Mouse (Mus musculus) MEL (cell line): ENCODE results near the gene BC051142. TPM values are rescaled to one million over a fixed set of nuclear protein-coding genes. Genes with fewer than 3 reads are reported as not detected.

Experiments used
- DNase-seq: peaks from one replicate; pipeline ENCODE4 v3.0.0; 2011; ENCODE audit warnings: low read depth, low spot score
- H3K27ac ChIP-seq: 2 replicates; pipeline ENCODE4 v1.5.1; 2012; ENCODE audit warnings: low read depth, mild to moderate bottlenecking, control low read depth, low read length, moderate library complexity; ENCODE audit not compliant: control insufficient read depth
- H3K27me3 ChIP-seq, 2 experiments: fragments of 150-350 bp in 1 of 2; sonication (generic) in 1 of 2; 2 replicates each; pipeline ENCODE4 v1.6.1; 2012; ENCODE audit warnings: low read length in 2 of 2, mild to moderate bottlenecking in 2 of 2, improper control_type of control experiment in 1 of 2, moderate library complexity in 1 of 2; ENCODE audit not compliant: insufficient read depth in 2 of 2, control insufficient read depth in 1 of 2
- H3K36me3 ChIP-seq, 2 experiments: 2 replicates each; pipeline ENCODE4 v1.6.1; 2012 to 2014; ENCODE audit warnings: low read length in 2 of 2, improper control_type of control experiment in 1 of 2, inconsistent platforms in 1 of 2, mild to moderate bottlenecking in 1 of 2; ENCODE audit not compliant: insufficient read depth in 2 of 2, control insufficient read depth in 1 of 2
- H3K4me1 ChIP-seq, 2 experiments: fragments of 150-350 bp in 1 of 2; sonication (generic) in 1 of 2; 2 replicates each; pipeline ENCODE4 v1.6.1; 2012; ENCODE audit warnings: low read length in 2 of 2, improper control_type of control experiment in 1 of 2, mild to moderate bottlenecking in 1 of 2; ENCODE audit not compliant: insufficient read depth in 2 of 2, control insufficient read depth in 1 of 2
- H3K4me3 ChIP-seq, 2 experiments: fragments of 150-350 bp in 1 of 2; sonication (generic) in 1 of 2; 2 replicates each; pipeline ENCODE4 v1.5.1; 2012; ENCODE audit warnings: low read depth in 2 of 2, low read length in 2 of 2, mild to moderate bottlenecking in 2 of 2, moderate library complexity in 2 of 2, control low read depth in 1 of 2, improper control_type of control experiment in 1 of 2; ENCODE audit not compliant: control insufficient read depth in 1 of 2, insufficient read depth in 1 of 2
- H3K79me2 ChIP-seq: 2 replicates; pipeline ENCODE4 v1.6.1; 2012; ENCODE audit warnings: mild to moderate bottlenecking, low read length, moderate library complexity; ENCODE audit not compliant: control insufficient read depth, poor library complexity, insufficient read depth
- H3K9ac ChIP-seq: 2 replicates; pipeline ENCODE4 v1.6.1; 2012; ENCODE audit warnings: low read depth, mild to moderate bottlenecking, control low read depth, low read length, moderate library complexity; ENCODE audit not compliant: control insufficient read depth, poor library complexity, severe bottlenecking
- H3K9me3 ChIP-seq: fragments of 150-350 bp; sonication (generic); replicated peaks from 2 replicates; pipeline ENCODE4 v1.6.1; 2012; ENCODE audit warnings: mild to moderate bottlenecking, low read length, improper control_type of control experiment, moderate library complexity; ENCODE audit not compliant: insufficient read depth
- BHLHE40 ChIP-seq: IDR thresholded peaks from 2 replicates; pipeline ENCODE4 v1.6.1; 2012; ENCODE audit warnings: low read depth, mild to moderate bottlenecking, inconsistent platforms, low read length, improper control_type of control experiment, borderline replicate concordance
- CHD2 ChIP-seq: IDR thresholded peaks from 2 replicates; pipeline ENCODE4 v1.6.1; 2011; ENCODE audit warnings: low read length, improper control_type of control experiment
- CTCF ChIP-seq, 3 experiments: IDR thresholded peaks in 2 of 3; conservative IDR thresholded peaks in 1 of 3; 2 replicates each; pipeline ENCODE4 v1.5.1; 2011 to 2012; ENCODE audit warnings: low read length in 3 of 3, low read depth in 2 of 3, mild to moderate bottlenecking in 2 of 3, improper control_type of control experiment in 1 of 3, inconsistent platforms in 1 of 3, mixed read lengths in 1 of 3, moderate library complexity in 1 of 3; ENCODE audit not compliant: control insufficient read depth in 1 of 3, insufficient read depth in 1 of 3, poor library complexity in 1 of 3, severe bottlenecking in 1 of 3
- GABPA ChIP-seq: IDR thresholded peaks from 2 replicates; pipeline ENCODE4 v1.6.1; 2012; ENCODE audit warnings: low read depth, mild to moderate bottlenecking, inconsistent platforms, low read length, improper control_type of control experiment, moderate library complexity
- GATA1 ChIP-seq: IDR thresholded peaks from 2 replicates; pipeline ENCODE4 v1.6.1; 2011; ENCODE audit warnings: low read depth, low read length, improper control_type of control experiment
- HCFC1 ChIP-seq: IDR thresholded peaks from 2 replicates; pipeline ENCODE4 v1.6.1; 2012; ENCODE audit warnings: low read depth, mild to moderate bottlenecking, inconsistent platforms, low read length, improper control_type of control experiment, moderate library complexity
- JUND ChIP-seq: IDR thresholded peaks from 2 replicates; pipeline ENCODE4 v1.6.1; 2011; ENCODE audit warnings: low read depth, mild to moderate bottlenecking, improper control_type of control experiment, low read length
- MEF2A ChIP-seq: IDR thresholded peaks from 2 replicates; pipeline ENCODE4 v1.6.1; 2014; ENCODE audit warnings: low read depth, mild to moderate bottlenecking, inconsistent platforms, low read length, improper control_type of control experiment; ENCODE audit not compliant: poor library complexity, insufficient replicate concordance, severe bottlenecking; ENCODE audit errors: extremely low read depth
- MYB ChIP-seq: IDR thresholded peaks from 2 replicates; pipeline ENCODE4 v1.6.1; 2011; ENCODE audit warnings: mild to moderate bottlenecking, low read depth, low read length, improper control_type of control experiment
- NELFE ChIP-seq: IDR thresholded peaks from 2 replicates; pipeline ENCODE4 v1.6.1; 2011; ENCODE audit warnings: low read depth, low read length, improper control_type of control experiment
- NRF1 ChIP-seq: IDR thresholded peaks from 2 replicates; pipeline ENCODE4 v1.6.1; 2014; ENCODE audit warnings: low read depth, mild to moderate bottlenecking, inconsistent platforms, low read length, improper control_type of control experiment, moderate library complexity; ENCODE audit not compliant: poor library complexity, insufficient read depth, severe bottlenecking
- POLR2A ChIP-seq, 2 experiments: IDR thresholded peaks; 2 replicates each; pipeline ENCODE4 v1.6.1; 2011 to 2012; ENCODE audit warnings: low read length in 2 of 2, mild to moderate bottlenecking in 2 of 2, control low read depth in 1 of 2, improper control_type of control experiment in 1 of 2, low read depth in 1 of 2, moderate library complexity in 1 of 2; ENCODE audit not compliant: control insufficient read depth in 1 of 2, insufficient read depth in 1 of 2, poor library complexity in 1 of 2
- RAD21 ChIP-seq: IDR thresholded peaks from 2 replicates; pipeline ENCODE4 v1.6.1; 2011; ENCODE audit warnings: mild to moderate bottlenecking, low read depth, low read length, improper control_type of control experiment
- TBP ChIP-seq: IDR thresholded peaks from 2 replicates; pipeline ENCODE4 v1.8.0; 2011; ENCODE audit warnings: low read depth, low read length, improper control_type of control experiment
- UBTF ChIP-seq: IDR thresholded peaks from 2 replicates; pipeline ENCODE4 v1.6.1; 2012; ENCODE audit warnings: low read depth, mild to moderate bottlenecking, inconsistent platforms, low read length, improper control_type of control experiment, moderate library complexity, borderline replicate concordance; ENCODE audit not compliant: insufficient read depth
- ZKSCAN1 ChIP-seq: IDR thresholded peaks from 2 replicates; pipeline ENCODE4 v1.6.1; 2012; ENCODE audit warnings: low read depth, mild to moderate bottlenecking, inconsistent platforms, low read length, improper control_type of control experiment, moderate library complexity
- polyA plus RNA-seq, 2 experiments: library from polyadenylated mRNA; stranded (reverse) in 1 of 2; unstranded in 1 of 2; fragments of >175 nt in 1 of 2; fragments of >200 nt in 1 of 2; gene quantifications; 2 replicates each; pipeline versions ENCODE4 v1.2.1 to v1.2.4; 2012; ENCODE audit warnings: low replicate concordance in 2 of 2, low read depth in 1 of 2; ENCODE audit not compliant: insufficient read length in 2 of 2, insufficient read depth in 1 of 2, missing spikeins in 1 of 2
- total RNA-seq: library from RNA; depleted of rRNA; stranded (reverse); fragments of 300-350 nt; gene quantifications from 2 replicates; pipeline ENCODE4 v1.2.3, GENCODE M21; 2012

The BC051142 gene
- total and polyA plus RNA-seq, 3 experiments: 0.06 TPM; not detected in 2

DNA sequence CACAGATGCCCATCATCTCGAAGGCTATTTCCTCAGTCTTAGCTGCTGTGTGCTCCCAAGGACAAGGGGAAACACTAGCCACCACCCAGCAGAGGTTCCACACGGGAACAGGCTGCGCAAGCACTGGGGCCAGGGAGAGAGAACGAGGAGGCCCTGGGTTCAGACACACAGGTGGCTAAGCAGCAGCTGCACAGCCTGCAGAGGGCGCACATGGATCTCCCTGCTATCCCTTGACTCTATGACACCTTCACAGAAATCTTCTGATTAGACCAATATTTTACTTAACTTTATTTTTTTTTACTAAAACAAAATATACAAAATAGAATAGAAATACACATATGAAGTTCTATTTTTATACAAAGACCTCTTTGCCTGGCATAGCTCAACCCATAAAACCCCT, 1.3 kb upstream of the BC051142 start:
- Histone ChIP-seq H3K4me3 (no peak overlapping the region), H3K9ac (no peak overlapping the region), H3K4me1 (no peaks in the 10 kb centered on the region; a peak in 1 of 4 replicates), H3K79me2 (no peaks in the 10 kb centered on the region; the same call in 1 of the 2 replicates), H3K27ac (no peak overlapping the region), H3K9me3 (no peaks in the 10 kb centered on the region), H3K36me3 (no peaks in the 10 kb centered on the region; a peak in 1 of 4 replicates), H3K27me3 (peaks cover 6 to 7% of the 10 kb centered on the region in 2 experiments)
- TF ChIP-seq BHLHE40 (no peak), JUND (no peak), CTCF (IDR thresholded peaks at IDR 0.05 in 2 of 3, conservative IDR thresholded peaks at IDR 0.05 in 1 of 3; ENCODE audit: control insufficient read depth in 1 of 3, insufficient read depth in 1 of 3, low read depth in 2 of 3, low read length in 3 of 3, poor library complexity in 1 of 3, severe bottlenecking in 1 of 3) (peak; percentile 30 to 57 (median 41)), ZKSCAN1 (no peak), RAD21 (peak; percentile 2)
- DNase-seq: peak; percentile 30

DNA sequence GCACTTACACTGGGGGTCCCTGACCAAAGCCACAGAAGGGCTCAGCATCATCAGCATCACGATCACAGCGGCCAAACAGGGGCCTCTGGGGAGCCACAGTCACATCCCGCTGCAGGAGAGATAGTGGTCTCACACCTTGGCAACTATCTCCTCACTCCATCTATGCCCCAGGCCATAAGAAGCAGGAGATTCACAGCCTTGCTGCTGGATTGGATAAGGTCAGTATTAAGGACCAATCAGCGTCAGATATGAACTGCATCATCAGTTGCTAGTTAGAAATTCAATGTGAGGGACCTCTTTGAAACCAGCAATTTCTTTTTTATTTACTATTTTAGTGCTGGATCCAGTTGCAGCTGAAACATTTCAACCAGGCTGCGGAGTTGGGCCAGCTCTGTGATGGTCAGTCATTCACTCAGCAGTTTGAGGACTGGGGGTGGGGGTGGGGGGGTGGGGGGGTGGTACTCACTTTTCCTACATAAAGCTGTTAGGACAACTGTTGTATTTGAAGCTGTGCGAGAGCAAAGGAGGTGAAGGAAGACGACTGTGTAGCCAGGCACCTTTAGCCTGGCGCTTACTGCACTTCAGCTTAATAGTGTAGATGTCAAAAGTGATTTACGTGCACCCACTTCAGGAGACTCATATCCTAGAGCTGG, 436 bp upstream of the BC051142 start:
- H3K79me2 ChIP-seq: no peaks in the 10 kb centered on the region; the same call in 1 of the 2 replicates
- H3K27me3 ChIP-seq: peaks cover 6 to 7% of the 10 kb centered on the region in 2 experiments
- no peaks in the 10 kb centered on the region for H3K9me3 ChIP-seq
- peak; percentile 86 for DNase-seq
- no peaks in the 10 kb centered on the region; a peak in 1 of 4 replicates for H3K36me3 ChIP-seq
- no peak overlapping the region for H3K27ac ChIP-seq
- peak; percentile 81 for TF ChIP-seq GATA1
- no peak for TF ChIP-seq TBP
- TF ChIP-seq NRF1: no peak
- TF ChIP-seq HCFC1: no peak
- no peak for TF ChIP-seq UBTF
- TF ChIP-seq MYB: no peak
- no peak for TF ChIP-seq MEF2A
- peak; percentile 89 for TF ChIP-seq CHD2
- TF ChIP-seq NELFE: no peak
- no peak for TF ChIP-seq GABPA
- TF ChIP-seq POLR2A (IDR thresholded peaks at IDR 0.05; ENCODE audit: control insufficient read depth in 1 of 2, insufficient read depth in 1 of 2, low read depth in 1 of 2, low read length in 2 of 2, poor library complexity in 1 of 2): no peak
- no peak overlapping the region for H3K9ac ChIP-seq
- H3K4me3 ChIP-seq: peak overlapping the region in 1 of 2 experiments; percentile 61; a peak in 2 of 4 replicates
- no peaks in the 10 kb centered on the region; a peak in 1 of 4 replicates for H3K4me1 ChIP-seq
